8 mouse cellular contexts compared by ENCODE assay signal in the genomic region with DNA sequence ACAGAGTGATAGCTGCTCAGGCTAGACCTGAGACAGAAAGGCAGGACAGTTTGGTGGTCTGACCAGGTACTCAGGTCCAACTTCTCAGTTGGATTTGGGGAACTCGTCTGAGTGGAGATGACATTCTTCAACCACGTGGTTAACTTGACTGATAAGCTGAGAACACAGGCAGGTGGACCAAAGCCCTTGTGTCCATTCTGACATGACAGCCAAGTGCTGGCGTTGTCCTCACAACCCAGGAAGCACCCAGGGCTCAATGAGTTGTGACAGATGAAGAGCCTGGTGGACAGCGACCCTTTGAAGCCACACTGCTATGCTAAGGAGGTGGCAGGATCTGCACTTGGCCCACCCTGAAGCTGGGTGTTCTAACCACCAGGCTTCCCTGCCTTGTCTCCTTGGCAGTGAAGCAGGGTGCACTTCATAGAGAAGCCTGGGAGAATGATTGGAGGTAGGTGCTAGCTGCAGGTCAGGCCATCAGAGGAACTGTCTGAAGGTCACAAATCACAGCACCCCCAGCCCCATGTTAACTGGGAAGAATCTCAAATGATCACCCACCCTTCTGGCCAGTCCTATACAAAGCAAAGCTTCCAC.
DNase-seq lines count a peak whose midpoint lies in the region; ATAC-seq and TF ChIP-seq lines count a peak whose summit lies in the region.

No protein-coding gene starts in this region.

- H3K36me3 ChIP-seq in intestine, embryonic 14.5 days (ENCODE audit: control insufficient read depth, insufficient read depth, low read length) = no peaks in the 10 kb centered on the region
- H3K36me3 ChIP-seq in intestine, postnatal 0 days (ENCODE audit: control insufficient read depth, insufficient read depth) = no peaks in the 10 kb centered on the region
- no peaks in the 10 kb centered on the region for H3K36me3 ChIP-seq in forebrain, postnatal 0 days (ENCODE audit: insufficient read depth)
- no peaks in the 10 kb centered on the region for H3K36me3 ChIP-seq in midbrain, embryonic 12.5 days

- TF ChIP-seq POLR2A in cortical plate, adult 2 months (IDR thresholded peaks at IDR 0.05; ENCODE audit: extremely low read depth, insufficient read depth, low read length) = no peak

- H3K4me2 ChIP-seq in intestine, embryonic 14.5 days (ENCODE audit: low read length) = no peak overlapping the region
- no peak overlapping the region for H3K4me2 ChIP-seq in intestine, postnatal 0 days (replicated peaks; ENCODE audit: low read depth)
- no peak overlapping the region for H3K4me2 ChIP-seq in forebrain, postnatal 0 days (ENCODE audit: low read depth)
- peak overlapping the region; percentile 31; the same call in 1 of the 2 replicates for H3K4me2 ChIP-seq in midbrain, embryonic 12.5 days (replicated peaks)

- no peak for TF ChIP-seq CTCF in intestine, postnatal 0 days (IDR thresholded peaks at IDR 0.05; ENCODE audit: low read depth)
- no peak for TF ChIP-seq CTCF in cortical plate, adult 2 months (IDR thresholded peaks at IDR 0.05; ENCODE audit: extremely low read depth, insufficient read depth, low read length)
- TF ChIP-seq CTCF in forebrain, postnatal 0 days (IDR thresholded peaks at IDR 0.05; ENCODE audit: low read depth) = no peak

- 70% methylated on average over 4 of the region's 4 CpGs for WGBS in intestine, embryonic 14.5 days
- 55% methylated on average over 4 of the region's 4 CpGs for WGBS in intestine, postnatal 0 days
- WGBS in forebrain, postnatal 0 days = 76% methylated on average over 4 of the region's 4 CpGs
- WGBS in midbrain, embryonic 12.5 days = 70% methylated on average over 4 of the region's 4 CpGs

- no peaks in the 10 kb centered on the region for H3K27me3 ChIP-seq in intestine, embryonic 14.5 days (replicated peaks; ENCODE audit: control insufficient read depth, insufficient read depth, low read length)
- no peaks in the 10 kb centered on the region for H3K27me3 ChIP-seq in intestine, postnatal 0 days (replicated peaks; ENCODE audit: control insufficient read depth, insufficient read depth, low read length)
- H3K27me3 ChIP-seq in forebrain, postnatal 0 days (ENCODE audit: insufficient read depth, low read length) = no peaks in the 10 kb centered on the region
- H3K27me3 ChIP-seq in midbrain, embryonic 12.5 days = no peaks in the 10 kb centered on the region

- ATAC-seq in intestine, embryonic 14.5 days (replicated peaks; ENCODE audit: low FRiP score, low TSS enrichment, low read depth) = no peak
- ATAC-seq in intestine, postnatal 0 days = no peak
- no peak for ATAC-seq in forebrain, postnatal 0 days
- ATAC-seq in midbrain, embryonic 12.5 days (ENCODE audit: low FRiP score, low read depth) = no peak
- no peak for ATAC-seq in megakaryocyte progenitor cell, adult 5-6 weeks (replicated peaks; ENCODE audit: poor library complexity)

- DNase-seq in intestine, embryonic 14.5 days (ENCODE audit: low spot score) = no peak
- no peak for DNase-seq in forebrain, postnatal 0 days
- no peak for DNase-seq in thymus, postnatal 4 days
- no peak for DNase-seq in lung, postnatal 10 days

- H3K9ac ChIP-seq in intestine, embryonic 14.5 days (ENCODE audit: low read length) = no peak overlapping the region
- no peak overlapping the region for H3K9ac ChIP-seq in intestine, postnatal 0 days (ENCODE audit: low read depth, low read length)
- H3K9ac ChIP-seq in forebrain, postnatal 0 days = 0 out of 2 replicates have a peak overlapping the region, but pooled peaks have one; percentile 28
- H3K9ac ChIP-seq in midbrain, embryonic 12.5 days (replicated peaks) = no peak overlapping the region; the same call in 1 of the 2 replicates

- peaks cover 62% of the 10 kb centered on the region for H3K4me1 ChIP-seq in intestine, embryonic 14.5 days (replicated peaks; ENCODE audit: control insufficient read depth, insufficient read depth, low read length)
- H3K4me1 ChIP-seq in intestine, postnatal 0 days (replicated peaks; ENCODE audit: control insufficient read depth, insufficient read depth, low read length) = peaks cover 22% of the 10 kb centered on the region
- peaks cover 24% of the 10 kb centered on the region for H3K4me1 ChIP-seq in cortical plate, adult 2 months (ENCODE audit: control insufficient read depth, insufficient read depth, low read length)
- peaks cover 55% of the 10 kb centered on the region for H3K4me1 ChIP-seq in forebrain, postnatal 0 days (ENCODE audit: insufficient read depth)
- peaks cover 80% of the 10 kb centered on the region for H3K4me1 ChIP-seq in midbrain, embryonic 12.5 days

- peak overlapping the region; percentile 99; the same call in 1 of the 2 replicates for H3K27ac ChIP-seq in intestine, embryonic 14.5 days (ENCODE audit: low read depth)
- H3K27ac ChIP-seq in intestine, postnatal 0 days (ENCODE audit: low read depth, low read length) = no peak overlapping the region
- 0 out of 2 replicates have a peak overlapping the region, but pooled peaks have one; percentile 99 for H3K27ac ChIP-seq in cortical plate, adult 2 months (ENCODE audit: insufficient read depth, low read length)
- H3K27ac ChIP-seq in forebrain, postnatal 0 days (ENCODE audit: low read depth, low read length) = no peak overlapping the region
- peak overlapping the region; percentile 100 for H3K27ac ChIP-seq in midbrain, embryonic 12.5 days (replicated peaks)

- H3K4me3 ChIP-seq in intestine, embryonic 14.5 days (ENCODE audit: low read depth, low read length) = no peak overlapping the region
- H3K4me3 ChIP-seq in intestine, postnatal 0 days (ENCODE audit: low read depth, low read length) = no peak overlapping the region
- no peak overlapping the region for H3K4me3 ChIP-seq in cortical plate, adult 2 months (ENCODE audit: insufficient read depth, low read length)
- no peak overlapping the region for H3K4me3 ChIP-seq in forebrain, postnatal 0 days (ENCODE audit: low read depth, low read length)
- no peak overlapping the region for H3K4me3 ChIP-seq in midbrain, embryonic 12.5 days

- H3K9me3 ChIP-seq in intestine, embryonic 14.5 days (ENCODE audit: control insufficient read depth, low read length) = no peaks in the 10 kb centered on the region
- no peaks in the 10 kb centered on the region for H3K9me3 ChIP-seq in intestine, postnatal 0 days (ENCODE audit: control insufficient read depth)
- H3K9me3 ChIP-seq in forebrain, postnatal 0 days (ENCODE audit: low read length) = no peaks in the 10 kb centered on the region
- H3K9me3 ChIP-seq in midbrain, embryonic 12.5 days = no peaks in the 10 kb centered on the region

Comparison
In these comparisons a context has a peak if more than half of its experiments do, and no peak if none do; other contexts are left out.
1. H3K27ac ChIP-seq: peak in intestine, embryonic 14.5 days (single experiment), cortical plate, adult 2 months (single experiment) and midbrain, embryonic 12.5 days (single experiment); none in intestine, postnatal 0 days (single experiment) and forebrain, postnatal 0 days (single experiment).